Mouse (Mus musculus) testis, postnatal 10 days (tissue): Measurements from ENCODE around the gene Nes.

Source experiments
- DNase-seq: peaks from one replicate; pipeline ENCODE4 v3.0.0; 2021; ENCODE audit warnings: low spot score

The Nes gene

DNA sequence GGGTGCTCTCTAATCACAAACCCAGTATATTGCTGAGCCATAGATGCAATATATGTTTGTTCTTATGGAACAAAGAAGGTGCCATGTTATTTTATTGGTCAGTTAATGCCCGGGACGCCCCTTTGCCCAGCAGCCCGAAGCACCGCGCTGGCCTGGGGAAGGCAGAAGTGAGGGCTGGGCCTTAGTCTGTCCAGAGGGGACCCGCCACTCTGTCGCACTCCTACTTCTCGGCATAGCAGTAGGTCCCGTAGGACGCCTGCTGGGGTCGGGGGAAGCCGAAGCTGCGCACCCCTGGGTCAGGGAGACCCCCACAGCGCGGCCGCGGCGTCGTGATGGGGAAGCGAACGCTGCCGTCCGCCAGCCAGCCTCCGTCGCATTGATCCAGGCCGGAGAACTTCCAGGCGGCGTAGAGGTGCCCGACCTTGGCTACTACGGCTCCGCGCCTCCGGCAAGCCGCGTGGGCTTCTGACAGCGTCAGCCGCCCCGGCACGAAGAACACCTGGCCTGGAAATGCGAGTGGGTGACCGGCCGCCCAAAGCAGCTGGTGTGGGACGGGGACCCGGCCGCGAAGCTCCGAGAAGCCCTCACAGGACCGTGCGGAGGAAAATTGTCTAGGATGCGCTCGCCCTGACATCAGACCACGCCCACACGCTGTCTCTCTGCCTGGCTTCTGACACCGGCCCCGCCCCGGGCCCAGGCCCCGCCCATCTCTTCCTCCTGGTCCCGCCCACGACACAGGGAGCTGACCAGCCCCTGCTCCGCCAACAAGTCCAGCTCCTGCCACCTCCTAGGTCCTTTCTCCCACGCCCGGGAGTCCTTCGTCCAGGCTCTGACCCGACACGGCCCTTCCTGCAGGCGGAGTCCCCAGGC lies 51.7 kb downstream of the Nes start:
- peak; percentile 96 for DNase-seq

DNA sequence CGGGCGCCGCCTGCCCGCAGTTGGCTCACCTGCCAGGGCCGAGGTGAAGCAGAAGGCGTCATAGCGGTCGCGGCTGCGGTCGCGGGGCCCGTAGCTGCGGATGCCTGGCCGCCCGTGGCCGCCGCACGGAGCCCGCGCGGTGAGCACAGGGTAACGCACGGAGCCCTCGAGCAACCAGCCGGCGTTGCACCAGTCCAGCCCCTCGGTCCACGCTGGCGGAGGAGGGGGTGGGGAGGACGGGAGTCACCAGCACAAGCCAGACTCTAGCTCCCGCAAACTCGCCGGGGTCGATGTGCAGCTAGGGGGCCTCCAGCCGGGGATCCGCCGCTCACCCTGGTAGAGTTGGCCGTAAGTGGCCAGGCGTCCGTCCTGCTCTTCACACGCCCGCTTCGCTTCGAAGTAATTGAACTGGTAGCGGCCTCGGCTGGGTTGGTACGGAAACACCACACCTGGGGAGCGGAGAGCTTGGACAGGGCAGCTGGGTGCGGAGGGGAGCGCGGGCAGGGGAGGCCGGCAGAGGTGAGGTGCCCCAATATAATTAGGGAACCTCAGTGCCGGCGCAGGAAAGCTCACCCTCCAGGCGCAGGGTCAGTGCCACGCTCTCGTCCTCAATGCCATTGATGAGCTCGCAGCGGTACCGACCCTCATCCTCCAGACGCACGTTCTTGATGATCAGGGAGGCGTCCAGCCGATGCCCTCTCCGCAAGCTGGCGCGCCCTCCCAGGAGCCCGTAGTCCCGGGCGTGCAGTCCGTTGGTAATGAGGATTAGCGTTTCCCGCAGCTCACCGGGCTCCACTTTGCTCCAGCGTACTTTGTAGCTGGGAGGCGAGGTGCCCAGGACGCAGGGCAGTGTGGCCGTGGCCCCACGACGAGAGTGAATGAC lies 52.6 kb downstream of the Nes start:
- DNase-seq = peak; percentile 67

DNA sequence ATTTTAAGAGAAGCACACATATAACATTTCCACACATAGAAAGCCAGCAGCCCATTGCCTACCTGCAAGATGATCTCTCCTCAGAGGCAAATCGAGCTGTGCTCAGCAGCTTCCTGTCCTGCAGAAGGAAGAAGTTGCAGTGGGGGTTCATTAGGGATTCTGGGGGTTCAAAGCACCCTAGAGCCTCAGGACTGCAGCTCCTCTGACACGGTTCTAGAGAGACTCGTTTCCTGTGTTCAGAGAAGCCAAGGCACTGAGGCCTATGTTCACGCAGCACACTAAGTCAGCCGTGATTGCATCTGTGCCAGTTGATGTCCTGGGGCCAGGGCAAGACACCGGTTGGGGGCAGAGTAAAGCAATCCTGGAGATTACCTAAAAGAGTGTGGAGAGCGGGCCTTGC lies 55.9 kb downstream of the Nes start:
- no peak for DNase-seq

DNA sequence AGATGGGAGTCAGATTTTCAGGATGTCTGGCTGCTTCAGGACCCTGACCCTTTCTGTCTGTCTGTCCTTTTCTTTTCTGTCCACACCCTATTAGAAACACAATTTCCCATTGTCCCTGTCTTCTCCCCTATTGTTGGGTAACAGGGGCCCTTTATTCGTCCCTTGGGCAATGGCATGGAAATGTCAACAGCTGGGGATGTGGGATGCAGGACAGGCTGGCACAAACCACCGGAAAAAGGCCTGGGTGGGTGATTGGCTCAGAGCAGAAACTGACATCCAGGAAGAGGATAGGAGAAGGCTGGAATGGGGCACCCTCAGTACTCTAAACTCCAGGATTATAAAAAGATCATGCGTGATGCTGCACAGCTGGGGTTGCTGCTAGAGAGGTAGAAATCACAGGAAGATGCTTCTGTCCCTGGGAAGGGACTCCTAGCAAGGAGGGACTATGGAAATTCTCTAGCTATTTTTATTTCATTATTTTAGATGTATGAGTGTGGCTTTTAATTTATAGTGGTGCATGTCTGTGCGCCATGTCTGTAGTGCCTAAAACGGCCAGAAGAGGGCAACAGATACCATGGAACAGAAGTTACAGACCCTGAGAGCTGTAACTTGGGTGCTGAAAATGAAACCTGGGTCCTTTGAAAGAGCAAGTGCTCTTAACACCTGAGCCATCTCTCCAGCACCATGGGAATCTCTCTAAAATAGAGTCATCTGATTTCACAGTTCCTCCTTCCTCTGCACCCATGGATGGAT lies 56.7 kb downstream of the Nes start, which contains the start of gene Hapln2:
TSS of gene Hapln2 (minus strand) at position 150 of the 753 bp plus-strand sequence.
- DNase-seq = no peak
